Mouse (Mus musculus) CH12.LX (cell line): ENCODE measurements around the gene Hk2.

Experiments
- CTCF ChIP-seq, 2 experiments: IDR thresholded peaks in 1 of 2; conservative IDR thresholded peaks in 1 of 2; 2 replicates each; pipeline ENCODE4 v1.5.1; 2011 to 2012; ENCODE audit warnings: low read depth in 2 of 2, low read length in 2 of 2, improper control_type of control experiment in 1 of 2, inconsistent platforms in 1 of 2, mild to moderate bottlenecking in 1 of 2, moderate library complexity in 1 of 2
- EP300 ChIP-seq: IDR thresholded peaks from 2 replicates; pipeline ENCODE4 v1.6.1; 2011; ENCODE audit warnings: low read length, improper control_type of control experiment
- KAT2A ChIP-seq: IDR thresholded peaks from 2 replicates; pipeline ENCODE4 v1.6.1; 2012; ENCODE audit warnings: low read length, improper control_type of control experiment, inconsistent platforms; ENCODE audit not compliant: insufficient replicate concordance
- POLR2A ChIP-seq: IDR thresholded peaks from 2 replicates; pipeline ENCODE4 v1.6.1; 2011; ENCODE audit warnings: low read depth, mild to moderate bottlenecking, improper control_type of control experiment, low read length
- RAD21 ChIP-seq: IDR thresholded peaks from 2 replicates; pipeline ENCODE4 v1.6.1; 2011; ENCODE audit warnings: low read depth, mild to moderate bottlenecking, low read length, improper control_type of control experiment, moderate library complexity
- TCF12 ChIP-seq: IDR thresholded peaks from 2 replicates; pipeline ENCODE4 v1.6.1; 2014; ENCODE audit warnings: low read depth, mild to moderate bottlenecking, inconsistent platforms, low read length, improper control_type of control experiment

- TF ChIP-seq KAT2A (no peak), POLR2A (no peak), RAD21 (no peak), CTCF (conservative IDR thresholded peaks at IDR 0.05 in 1 of 2, IDR thresholded peaks at IDR 0.05 in 1 of 2; ENCODE audit: low read depth in 2 of 2, low read length in 2 of 2) (no peak), TCF12 (no peak), EP300 (no peak)
Observed at GRCm38 (mm10) chr6:82751791-82752190, 22.5 kb downstream of the Hk2 start.
